Mouse (Mus musculus): ENCODE measurements at regions not wholly inside any gene's neighbourhood (a gene's known extent, or its start where the extent isn't known, plus 50 kb on each side); places are given as distances from the start of the nearest gene placed in this dataset.

- Histone ChIP-seq H3K36me3 (no peaks in the 10 kb centered on the region), H3K9ac (replicated peaks) (no peak overlapping the region), H3K27me3 (replicated peaks) (no peaks in the 10 kb centered on the region), H3K9me3 (replicated peaks) (no peaks in the 10 kb centered on the region), H3K4me1 (no peaks in the 10 kb centered on the region), H3K4me2 (no peak overlapping the region), H3K4me3 (replicated peaks) (no peak overlapping the region), H3K27ac (replicated peaks) (no peak overlapping the region)
- ATAC-seq (ENCODE audit: low FRiP score) = no peak
- WGBS = 66% methylated on average over 8 of the region's 8 CpGs
Measured at GRCm38 (mm10) chr10:124320191-124321110, 1056.7 kb downstream of the Fam19a2 start.

GRCm38 (mm10) chr10:124332491-124332890, 1056.8 kb downstream of the Slc16a7 start:
- Histone ChIP-seq H3K4me1 (no peaks in the 10 kb centered on the region), H3K9ac (replicated peaks) (no peak overlapping the region), H3K9me3 (replicated peaks) (no peaks in the 10 kb centered on the region), H3K4me2 (no peak overlapping the region), H3K27me3 (replicated peaks) (no peaks in the 10 kb centered on the region), H3K36me3 (no peaks in the 10 kb centered on the region), H3K4me3 (replicated peaks) (no peak overlapping the region), H3K27ac (replicated peaks) (no peak overlapping the region)
- 92% methylated on average over 1 of the region's 1 CpGs for WGBS
- ATAC-seq (ENCODE audit: low FRiP score) = no peak

- Histone ChIP-seq H3K9me3 (replicated peaks) (no peaks in the 10 kb centered on the region), H3K4me3 (replicated peaks) (no peak overlapping the region), H3K9ac (replicated peaks) (no peak overlapping the region), H3K4me2 (no peak overlapping the region), H3K4me1 (no peaks in the 10 kb centered on the region), H3K36me3 (no peaks in the 10 kb centered on the region), H3K27me3 (replicated peaks) (no peaks in the 10 kb centered on the region), H3K27ac (replicated peaks) (no peak overlapping the region)
- WGBS = 59% methylated on average over 3 of the region's 3 CpGs
- ATAC-seq (ENCODE audit: low FRiP score) = no peak
Measured at GRCm38 (mm10) chr10:124338923-124339322, 1050.3 kb downstream of the Slc16a7 start.

- Histone ChIP-seq H3K9ac (replicated peaks) (no peak overlapping the region), H3K4me1 (no peaks in the 10 kb centered on the region), H3K4me3 (replicated peaks) (no peak overlapping the region), H3K36me3 (no peaks in the 10 kb centered on the region), H3K27ac (replicated peaks) (no peak overlapping the region), H3K9me3 (replicated peaks) (no peaks in the 10 kb centered on the region), H3K4me2 (no peak overlapping the region), H3K27me3 (replicated peaks) (no peaks in the 10 kb centered on the region)
- WGBS = 53% methylated on average over 2 of the region's 2 CpGs
- no peak for ATAC-seq (ENCODE audit: low FRiP score)
Measured at GRCm38 (mm10) chr10:124349300-124349699, 1040.0 kb downstream of the Slc16a7 start.

- no peak for ATAC-seq (ENCODE audit: low FRiP score)
- Histone ChIP-seq H3K4me2 (no peak overlapping the region), H3K9ac (replicated peaks) (no peak overlapping the region), H3K27me3 (replicated peaks) (no peaks in the 10 kb centered on the region), H3K36me3 (no peaks in the 10 kb centered on the region), H3K4me1 (no peaks in the 10 kb centered on the region), H3K27ac (replicated peaks) (no peak overlapping the region), H3K9me3 (replicated peaks) (no peaks in the 10 kb centered on the region), H3K4me3 (replicated peaks) (no peak overlapping the region)
Measured at GRCm38 (mm10) chr10:124362795-124363194, 1026.5 kb downstream of the Slc16a7 start.

GRCm38 (mm10) chr10:124370994-124371393, 1018.3 kb downstream of the Slc16a7 start:
- no peak overlapping the region for H3K9ac ChIP-seq (replicated peaks)
- no peaks in the 10 kb centered on the region for H3K36me3 ChIP-seq
- no peak overlapping the region for H3K27ac ChIP-seq (replicated peaks)
- WGBS = 84% methylated on average over 2 of the region's 2 CpGs
- H3K4me2 ChIP-seq = no peak overlapping the region
- H3K4me3 ChIP-seq (replicated peaks) = no peak overlapping the region
- H3K27me3 ChIP-seq (replicated peaks) = no peaks in the 10 kb centered on the region
- no peak for ATAC-seq (ENCODE audit: low FRiP score)
- no peaks in the 10 kb centered on the region for H3K9me3 ChIP-seq (replicated peaks)
- no peaks in the 10 kb centered on the region for H3K4me1 ChIP-seq

- Histone ChIP-seq H3K4me3 (replicated peaks) (no peak overlapping the region), H3K27ac (replicated peaks) (no peak overlapping the region), H3K9ac (replicated peaks) (no peak overlapping the region), H3K27me3 (replicated peaks) (no peaks in the 10 kb centered on the region), H3K36me3 (no peaks in the 10 kb centered on the region), H3K4me1 (no peaks in the 10 kb centered on the region), H3K4me2 (no peak overlapping the region), H3K9me3 (replicated peaks) (no peaks in the 10 kb centered on the region)
- WGBS = 36% methylated on average over 2 of the region's 2 CpGs
- ATAC-seq (ENCODE audit: low FRiP score) = no peak
Measured at GRCm38 (mm10) chr10:124402647-124403046, 986.6 kb downstream of the Slc16a7 start.

GRCm38 (mm10) chr10:124409633-124410032, 979.6 kb downstream of the Slc16a7 start:
- 83% methylated on average over 2 of the region's 2 CpGs for WGBS
- H3K4me1 ChIP-seq = no peaks in the 10 kb centered on the region
- no peaks in the 10 kb centered on the region for H3K27me3 ChIP-seq (replicated peaks)
- H3K36me3 ChIP-seq = no peaks in the 10 kb centered on the region
- no peak for ATAC-seq (ENCODE audit: low FRiP score)
- no peaks in the 10 kb centered on the region for H3K9me3 ChIP-seq (replicated peaks)
- no peak overlapping the region for H3K4me2 ChIP-seq
- no peak overlapping the region for H3K27ac ChIP-seq (replicated peaks)
- H3K4me3 ChIP-seq (replicated peaks) = no peak overlapping the region
- no peak overlapping the region for H3K9ac ChIP-seq (replicated peaks)

- Histone ChIP-seq H3K9me3 (replicated peaks) (no peaks in the 10 kb centered on the region), H3K27me3 (replicated peaks) (no peaks in the 10 kb centered on the region), H3K4me1 (no peaks in the 10 kb centered on the region), H3K9ac (replicated peaks) (no peak overlapping the region), H3K27ac (replicated peaks) (no peak overlapping the region), H3K36me3 (no peaks in the 10 kb centered on the region), H3K4me2 (no peak overlapping the region), H3K4me3 (replicated peaks) (no peak overlapping the region)
- 64% methylated on average over 6 of the region's 6 CpGs for WGBS
- no peak for ATAC-seq (ENCODE audit: low FRiP score)
Measured at GRCm38 (mm10) chr10:124416531-124416930, 972.7 kb downstream of the Slc16a7 start.

- Histone ChIP-seq H3K27ac (replicated peaks) (no peak overlapping the region), H3K9ac (replicated peaks) (no peak overlapping the region), H3K9me3 (replicated peaks) (no peaks in the 10 kb centered on the region), H3K4me2 (no peak overlapping the region), H3K27me3 (replicated peaks) (no peaks in the 10 kb centered on the region), H3K4me1 (no peaks in the 10 kb centered on the region), H3K36me3 (no peaks in the 10 kb centered on the region), H3K4me3 (replicated peaks) (no peak overlapping the region)
- WGBS = 70% methylated on average over 2 of the region's 2 CpGs
- ATAC-seq (ENCODE audit: low FRiP score) = no peak
Measured at GRCm38 (mm10) chr10:124423418-124423817, 965.8 kb downstream of the Slc16a7 start.
